Comparison of ENCODE assay signal across 9 mouse cellular contexts in the genomic region with DNA sequence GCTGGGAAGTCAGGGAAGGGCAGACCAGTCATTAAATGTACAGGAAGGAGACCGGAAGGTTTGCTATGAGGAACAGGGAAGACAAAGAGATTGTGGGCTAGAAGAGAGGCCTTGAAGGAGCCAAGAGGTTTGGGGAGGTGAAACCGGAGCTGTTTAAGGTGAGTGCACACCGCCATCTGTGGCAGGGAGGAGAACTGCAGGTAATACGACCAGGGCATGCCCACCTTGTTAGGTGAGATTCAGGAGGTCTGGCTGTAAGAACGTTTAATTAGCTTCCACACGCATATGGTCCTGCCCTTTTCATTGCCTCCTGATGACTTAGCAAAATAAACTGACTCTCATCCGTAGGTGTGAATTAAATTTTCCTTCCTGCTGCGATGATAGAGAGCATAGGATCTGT.
DNase-seq lines count a peak whose midpoint lies in the region; ATAC-seq and TF ChIP-seq lines count a peak whose summit lies in the region.
"Had no signal": no experiment of that assay in that cellular context is flagged by ENCODE, and none has a peak within 500 bp of the region (broad histone marks: within the 10 kb centered on the region; RNA-seq: fewer than 3 reads in every experiment).

No protein-coding gene starts in this region.

- ATAC-seq in neural tube, embryonic 11.5 days (ENCODE audit: insufficient read depth, low FRiP score, low TSS enrichment), result no peak
- ATAC-seq in neural tube, embryonic 15.5 days (ENCODE audit: low FRiP score), result no peak

- no peak overlapping the region for H3K4me3 ChIP-seq in heart, embryonic 10.5 days
- no peak overlapping the region for H3K4me3 ChIP-seq in neural tube, embryonic 11.5 days (ENCODE audit: low read depth, low read length)
- no peak overlapping the region for H3K4me3 ChIP-seq in neural tube, embryonic 15.5 days (replicated peaks)
- H3K4me3 ChIP-seq in embryonic fibroblast, embryonic 13.5 days (ENCODE audit: insufficient read depth, low read length), result no peak overlapping the region
- H3K4me3 ChIP-seq: embryonic facial prominence, embryonic 12.5 days had no signal

- no peaks in the 10 kb centered on the region for H3K4me1 ChIP-seq in heart, embryonic 10.5 days
- H3K4me1 ChIP-seq in neural tube, embryonic 11.5 days (ENCODE audit: control insufficient read depth, insufficient read depth, low read length), result no peaks in the 10 kb centered on the region
- H3K4me1 ChIP-seq in neural tube, embryonic 15.5 days, result no peaks in the 10 kb centered on the region
- H3K4me1 ChIP-seq in embryonic fibroblast, embryonic 13.5 days (ENCODE audit: control insufficient read depth, insufficient read depth, low read length), result no peaks in the 10 kb centered on the region
- H3K4me1 ChIP-seq: embryonic facial prominence, embryonic 12.5 days had no signal

- H3K9me3 ChIP-seq in heart, embryonic 10.5 days, result no peaks in the 10 kb centered on the region
- H3K9me3 ChIP-seq in neural tube, embryonic 11.5 days (ENCODE audit: control insufficient read depth, low read length), result no peaks in the 10 kb centered on the region
- no peaks in the 10 kb centered on the region for H3K9me3 ChIP-seq in neural tube, embryonic 15.5 days (replicated peaks)
- H3K9me3 ChIP-seq: embryonic facial prominence, embryonic 12.5 days had no signal

- peak; percentile 3; the same call in 1 of the 2 replicates for TF ChIP-seq CTCF in embryonic fibroblast, embryonic 13.5 days (IDR thresholded peaks at IDR 0.05; ENCODE audit: borderline replicate concordance, insufficient read depth, low read length)

- H3K27ac ChIP-seq in heart, embryonic 10.5 days, result no peak overlapping the region
- H3K27ac ChIP-seq in neural tube, embryonic 11.5 days (ENCODE audit: low read depth, low read length), result no peak overlapping the region
- H3K27ac ChIP-seq in neural tube, embryonic 15.5 days (replicated peaks), result no peak overlapping the region
- H3K27ac ChIP-seq in embryonic fibroblast, embryonic 13.5 days (ENCODE audit: insufficient read depth, low read length), result no peak overlapping the region
- H3K27ac ChIP-seq: embryonic facial prominence, embryonic 12.5 days had no signal

- H3K9ac ChIP-seq in neural tube, embryonic 11.5 days (ENCODE audit: low read length), result no peak overlapping the region
- H3K9ac ChIP-seq in neural tube, embryonic 15.5 days (replicated peaks), result no peak overlapping the region
- H3K9ac ChIP-seq: embryonic facial prominence, embryonic 12.5 days had no signal

- intact Hi-C loops in heart, postnatal 10 days (cut with DNase I), result no loop called here

- 28% methylated on average over 8 of the region's 8 CpGs for WGBS in heart, embryonic 10.5 days
- 30% methylated on average over 8 of the region's 8 CpGs for WGBS in neural tube, embryonic 11.5 days
- WGBS in neural tube, embryonic 15.5 days, result 30% methylated on average over 8 of the region's 8 CpGs

- no peak overlapping the region for H3K4me2 ChIP-seq in neural tube, embryonic 11.5 days (ENCODE audit: low read depth)
- H3K4me2 ChIP-seq in neural tube, embryonic 15.5 days, result no peak overlapping the region
- H3K4me2 ChIP-seq: embryonic facial prominence, embryonic 12.5 days had no signal

- DNase-seq in heart, embryonic 10.5 days (ENCODE audit: low spot score), result peak; percentile 64
- no peak for DNase-seq in heart, postnatal 10 days
- DNase-seq in neural tube, embryonic 11.5 days (ENCODE audit: low spot score), result peak; percentile 31
- peak; percentile 56 for DNase-seq in testis, postnatal 10 days (ENCODE audit: low spot score)
- DNase-seq in spleen, adult 12 weeks (ENCODE audit: low spot score), result no peak
- DNase-seq in layer of hippocampus, adult 11-12 months (ENCODE audit: low spot score), result no peak

- no peak for TF ChIP-seq POLR2A in embryonic fibroblast, embryonic 13.5 days (IDR thresholded peaks at IDR 0.05; ENCODE audit: low read depth, low read length)

- no peaks in the 10 kb centered on the region for H3K36me3 ChIP-seq in heart, embryonic 10.5 days
- H3K36me3 ChIP-seq in neural tube, embryonic 11.5 days (ENCODE audit: control insufficient read depth, insufficient read depth, low read length), result no peaks in the 10 kb centered on the region
- H3K36me3 ChIP-seq in neural tube, embryonic 15.5 days, result no peaks in the 10 kb centered on the region
- H3K36me3 ChIP-seq: embryonic facial prominence, embryonic 12.5 days had no signal

- H3K27me3 ChIP-seq in heart, embryonic 10.5 days (ENCODE audit: insufficient read depth, poor library complexity, severe bottlenecking), result no peaks in the 10 kb centered on the region
- no peaks in the 10 kb centered on the region for H3K27me3 ChIP-seq in neural tube, embryonic 11.5 days (ENCODE audit: control insufficient read depth, insufficient read depth, low read length)
- no peaks in the 10 kb centered on the region for H3K27me3 ChIP-seq in neural tube, embryonic 15.5 days (replicated peaks)
- H3K27me3 ChIP-seq: embryonic facial prominence, embryonic 12.5 days had no signal

Comparison
In these comparisons a context has a peak if more than half of its experiments do, and no peak if none do; other contexts are left out.
1. DNase-seq: peak in heart, embryonic 10.5 days (single experiment), neural tube, embryonic 11.5 days (single experiment) and testis, postnatal 10 days (single experiment); none in heart, postnatal 10 days (0 of 2), spleen, adult 12 weeks (single experiment) and layer of hippocampus, adult 11-12 months (single experiment).